Mouse (Mus musculus): ENCODE data around the gene 4930503B20Rik. TPM values are rescaled to one million over a fixed set of nuclear protein-coding genes. Genes with fewer than 3 reads are reported as not detected.

The 4930503B20Rik gene
- polyA plus RNA-seq, 1 experiment from 2014 or later: not detected

Other genes with a start within 250 kb of the 4930503B20Rik start
- gene Ssx2ip, start 246.7 kb downstream of the 4930503B20Rik start, polyA plus RNA-seq (2015; fragmentation: Nextera tagmentation; extraction: Ambion mirVana): 17.0 and 18.0 TPM in 2 replicates
- 5.2 and 5.8 TPM in 2 replicates for gene Ctbs, start 201.5 kb downstream of the 4930503B20Rik start, polyA plus RNA-seq (2015; fragmentation: Nextera tagmentation; extraction: Ambion mirVana)
- gene Spata1, start 151.6 kb downstream of the 4930503B20Rik start, polyA plus RNA-seq (2015; fragmentation: Nextera tagmentation; extraction: Ambion mirVana): 5.4 and 5.6 TPM in 2 replicates
- 372 and 431 TPM in 2 replicates for gene Gng5, start 151.5 kb downstream of the 4930503B20Rik start, polyA plus RNA-seq (2015; fragmentation: Nextera tagmentation; extraction: Ambion mirVana)
- gene Rpf1, start 129.9 kb downstream of the 4930503B20Rik start, polyA plus RNA-seq (2015; fragmentation: Nextera tagmentation; extraction: Ambion mirVana): 37.0 and 37.6 TPM in 2 replicates
- 0.14 and 0.18 TPM in 2 replicates for gene Uox, start 80.9 kb downstream of the 4930503B20Rik start, polyA plus RNA-seq (2015; fragmentation: Nextera tagmentation; extraction: Ambion mirVana)
- gene Dnase2b, start 35.7 kb downstream of the 4930503B20Rik start, polyA plus RNA-seq (2015; fragmentation: Nextera tagmentation; extraction: Ambion mirVana): not detected in 2 replicates
- 0.30 and 0.72 TPM in 2 replicates for gene Samd13, start 34.3 kb upstream of the 4930503B20Rik start, polyA plus RNA-seq (2015; fragmentation: Nextera tagmentation; extraction: Ambion mirVana)
- gene Prkacb, start 161.7 kb upstream of the 4930503B20Rik start, polyA plus RNA-seq (2015; fragmentation: Nextera tagmentation; extraction: Ambion mirVana): 181 and 186 TPM in 2 replicates
- gene Ttll7, start 201.1 kb upstream of the 4930503B20Rik start, polyA plus RNA-seq (2015; fragmentation: Nextera tagmentation; extraction: Ambion mirVana): 8.5 and 8.7 TPM in 2 replicates

Data from hindbrain, embryonic 15.5 days (tissue).